Mouse (Mus musculus) midbrain, embryonic 11.5 days (tissue): ENCODE measurements around the gene Dlk1. TPM values are rescaled to one million over a fixed set of nuclear protein-coding genes. Genes with fewer than 3 reads are reported as not detected.

ENCODE experiments used
- ATAC-seq: fragments of 200-750 bp; cut with Nextera tagmentation; 2 replicates; pipeline ENCODE4 v1.8.0; 2017; ENCODE audit warnings: moderate TSS enrichment, moderate library complexity; ENCODE audit not compliant: low FRiP score
- DNase-seq: peaks from one replicate; pipeline ENCODE4 v3.0.0; 2015; ENCODE audit warnings: low spot score; ENCODE audit errors: missing footprints
- H3K27ac ChIP-seq: fragments of 300-500 bp; sonication (generic); 2 replicates; pipeline ENCODE4 v1.5.1; 2014; ENCODE audit warnings: low read depth, low read length
- H3K27me3 ChIP-seq: fragments of 300-500 bp; sonication (generic); 2 replicates; pipeline ENCODE4 v1.6.1; 2014; ENCODE audit warnings: mild to moderate bottlenecking, low read length, moderate library complexity, mixed read lengths; ENCODE audit not compliant: control insufficient read depth, insufficient read depth
- H3K36me3 ChIP-seq: fragments of 300-500 bp; sonication (generic); 2 replicates; pipeline ENCODE4 v1.6.1; 2014; ENCODE audit warnings: mild to moderate bottlenecking, low read length, moderate library complexity, mixed read lengths; ENCODE audit not compliant: control insufficient read depth, insufficient read depth
- H3K4me1 ChIP-seq: fragments of 300-500 bp; sonication (generic); 2 replicates; pipeline ENCODE4 v1.6.1; 2014; ENCODE audit warnings: low read length; ENCODE audit not compliant: control insufficient read depth, insufficient read depth
- H3K4me2 ChIP-seq: fragments of 300-500 bp; sonication (generic); 2 replicates; pipeline ENCODE4 v1.6.1; 2014; ENCODE audit warnings: mild to moderate bottlenecking, moderate library complexity
- H3K4me3 ChIP-seq: fragments of 300-500 bp; sonication (generic); 2 replicates; pipeline ENCODE4 v1.5.1; 2014; ENCODE audit warnings: low read depth, low read length
- H3K9ac ChIP-seq: fragments of 300-500 bp; sonication (generic); 2 replicates; pipeline ENCODE4 v1.6.1; 2014; ENCODE audit warnings: low read length
- H3K9me3 ChIP-seq: fragments of 300-500 bp; sonication (generic); 2 replicates; pipeline ENCODE4 v1.6.1; 2016; ENCODE audit warnings: low read length; ENCODE audit not compliant: control insufficient read depth
- WGBS: fragments of 180-500 bp; shearing (Covaris S2); extraction: QIAGEN DNeasy Blood & Tissue Kit; methylation state at CpG from one replicate; pipeline ENCODE4 v1.1.7; 2014; 5-methylcytosine and 5-hydroxymethylcytosine counted together
- polyA plus RNA-seq: library from polyadenylated mRNA; unstranded; fragments of >200 nt; fragmentation: Nextera tagmentation; extraction: Ambion mirVana; gene quantifications from 2 replicates; pipeline ENCODE4 v1.2.1, GENCODE M21; 2014

Gene Dlk1
- polyA plus RNA-seq, 1 experiment from 2014 or later: 75.1 TPM

DNA sequence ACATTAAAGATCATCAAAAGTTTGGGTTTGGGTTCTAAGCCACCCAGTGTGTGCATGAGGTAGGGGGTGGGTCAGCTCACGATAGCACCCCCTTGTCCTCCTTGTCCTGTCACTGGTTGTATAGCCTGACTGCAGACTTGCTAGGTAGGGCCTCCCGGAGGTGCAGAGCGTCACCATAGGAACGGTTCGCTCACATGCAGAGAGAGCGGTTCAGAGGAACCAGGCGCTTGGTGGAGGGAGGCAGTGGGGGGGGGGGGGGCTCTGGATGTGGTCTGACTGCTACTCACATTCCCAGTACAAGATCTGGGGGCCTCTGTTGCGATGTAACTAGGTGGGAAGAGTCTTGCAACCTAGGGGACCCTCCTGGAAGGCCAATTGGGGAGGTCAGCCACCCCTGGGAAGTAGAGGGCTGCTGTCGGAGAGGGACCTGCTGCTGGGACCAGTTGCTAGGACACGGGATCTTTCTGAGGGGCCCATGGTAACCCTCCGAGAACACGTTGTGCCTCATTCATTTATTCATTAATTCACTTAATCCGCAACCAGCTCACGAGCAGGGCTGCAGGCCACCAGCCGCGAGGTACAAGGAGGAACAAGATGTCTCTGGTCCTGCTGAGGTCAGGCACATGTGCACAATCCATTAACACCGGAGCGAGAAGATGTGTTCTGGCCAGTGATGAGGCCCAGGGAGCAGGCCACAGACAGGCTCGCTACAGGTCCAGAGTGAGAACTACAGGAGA lies 7.0 kb upstream of the Dlk1 start:
- Histone ChIP-seq H3K4me1 (peaks cover 51% of the 10 kb centered on the region), H3K4me2 (peak overlapping the region; percentile 33; the same call in 1 of the 2 replicates), H3K27ac (peak overlapping the region; percentile 81), H3K9ac (no peak overlapping the region), H3K36me3 (no peaks in the 10 kb centered on the region), H3K4me3 (no peak overlapping the region), H3K9me3 (no peaks in the 10 kb centered on the region), H3K27me3 (peaks cover 71% of the 10 kb centered on the region)
- DNase-seq (peak; percentile 97), ATAC-seq (peak; percentile 85)
- under 1% methylated on average over 19 of the region's 19 CpGs for WGBS

GRCm38 (mm10) chr12:109446236-109446941 lies 6.2 kb upstream of the Dlk1 start:
- Histone ChIP-seq H3K4me2 (peak overlapping the region; percentile 33; the same call in 1 of the 2 replicates), H3K4me3 (no peak overlapping the region), H3K9ac (no peak overlapping the region; the same call in 1 of the 2 replicates), H3K27ac (peak overlapping the region; percentile 81), H3K9me3 (no peaks in the 10 kb centered on the region), H3K4me1 (peaks cover 53% of the 10 kb centered on the region), H3K27me3 (peaks cover 71% of the 10 kb centered on the region), H3K36me3 (no peaks in the 10 kb centered on the region)
- WGBS: 4% methylated on average over 18 of the region's 18 CpGs
- ATAC-seq: no peak
- peak; percentile 90 for DNase-seq

DNA sequence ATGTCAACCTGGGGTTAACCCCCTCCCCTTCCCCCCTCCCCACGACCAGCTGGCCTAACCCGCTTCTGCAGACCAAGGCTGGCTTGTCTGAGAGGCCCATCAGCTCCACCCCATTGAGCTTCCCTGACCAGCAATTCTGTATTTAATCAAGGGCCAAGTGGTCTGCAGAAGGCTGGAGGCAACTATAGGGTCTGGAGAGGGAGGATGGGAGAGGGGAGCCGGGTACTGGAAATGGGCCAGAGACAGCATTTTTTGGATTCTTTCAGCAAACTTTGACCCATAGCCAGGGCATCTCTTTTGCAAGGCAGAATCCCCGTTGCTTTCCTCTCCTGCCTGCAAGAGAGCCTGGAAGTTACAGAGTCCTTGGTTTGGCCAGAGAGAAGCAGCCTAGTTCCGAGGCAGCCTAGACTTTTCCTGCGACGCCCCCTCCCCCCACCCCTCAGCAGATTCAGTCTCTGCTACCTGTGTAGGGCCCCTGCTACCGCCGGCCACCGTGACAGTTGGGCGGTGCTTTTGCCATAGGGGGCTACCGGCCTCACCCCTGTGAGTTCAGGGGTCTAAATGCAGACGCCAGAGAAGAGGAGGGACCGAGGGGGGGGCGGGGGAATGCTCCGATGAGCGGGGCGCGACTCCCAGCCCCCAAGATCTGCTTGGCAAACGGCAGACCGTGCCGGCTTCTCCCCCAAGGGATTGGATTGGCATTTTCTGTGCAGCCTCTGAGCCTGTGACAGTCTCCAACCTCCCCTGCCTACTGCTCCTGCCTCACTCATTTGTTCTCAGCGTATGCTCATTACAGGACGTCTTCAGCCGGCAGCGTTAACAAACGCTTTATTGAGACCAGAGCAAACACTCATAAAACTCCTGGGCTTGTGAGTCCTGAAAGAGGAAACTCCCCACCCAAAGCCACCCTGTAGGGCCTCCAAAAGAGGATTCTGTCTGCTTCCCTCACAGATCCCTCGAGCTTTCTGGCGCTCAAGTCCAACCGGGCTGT lies 2.9 kb upstream of the Dlk1 start:
- peaks cover 73% of the 10 kb centered on the region for H3K27me3 ChIP-seq
- H3K4me1 ChIP-seq: peaks cover 53% of the 10 kb centered on the region
- under 1% methylated on average over 28 of the region's 30 CpGs for WGBS
- peak; percentile 8; the same call in 1 of the 2 replicates for ATAC-seq
- H3K9me3 ChIP-seq: no peaks in the 10 kb centered on the region
- peak overlapping the region; percentile 20 for H3K27ac ChIP-seq
- peak overlapping the region; percentile 9; the same call in 1 of the 2 replicates for H3K4me3 ChIP-seq
- DNase-seq: peak; percentile 96
- no peaks in the 10 kb centered on the region for H3K36me3 ChIP-seq
- peak overlapping the region; percentile 4; the same call in 1 of the 2 replicates for H3K9ac ChIP-seq
- peak overlapping the region; percentile 42 for H3K4me2 ChIP-seq

DNA sequence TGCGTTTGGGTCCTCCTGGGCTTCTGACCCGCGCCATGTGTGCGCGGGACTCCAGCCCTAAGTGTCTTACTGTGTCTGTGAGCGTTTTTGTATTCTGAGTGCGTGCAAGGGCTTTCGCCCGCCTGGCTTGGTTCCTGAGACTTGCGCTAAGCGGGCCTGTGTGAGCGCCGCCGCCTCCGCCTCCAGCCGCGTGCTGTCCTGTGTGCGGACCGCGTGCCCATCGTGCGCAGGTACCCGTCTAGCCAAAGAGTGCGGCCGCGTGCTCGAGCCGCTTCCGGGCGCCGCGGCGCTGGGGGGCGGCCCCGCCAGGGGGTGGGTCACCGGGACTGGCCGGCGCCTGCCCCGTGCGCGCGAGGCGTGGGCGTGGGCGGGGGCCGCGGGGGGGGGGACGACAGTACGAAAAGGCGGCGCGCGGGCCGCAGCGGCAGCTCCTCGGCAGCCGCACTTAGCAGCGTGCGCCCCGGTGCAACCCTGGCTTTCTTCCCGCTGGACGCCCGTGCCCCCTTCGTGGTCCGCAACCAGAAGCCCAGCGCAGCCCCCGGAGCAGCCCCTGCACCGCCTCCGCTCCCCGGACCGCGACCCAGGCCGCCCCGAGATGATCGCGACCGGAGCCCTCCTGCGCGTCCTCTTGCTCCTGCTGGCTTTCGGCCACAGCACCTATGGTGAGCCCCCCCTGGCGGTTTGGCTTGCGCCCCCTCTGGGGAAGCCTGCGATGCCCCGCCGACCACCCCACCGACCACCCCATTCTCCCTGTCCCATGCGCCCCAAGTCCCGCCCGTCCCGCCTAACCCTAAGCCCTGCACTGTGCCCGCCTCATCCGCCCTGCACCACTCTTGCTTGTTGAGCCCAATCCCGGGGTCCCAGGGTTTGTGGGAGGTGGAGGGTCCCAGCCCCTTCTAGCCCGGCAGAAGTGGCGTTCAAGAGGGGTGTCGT lies 708 bp downstream of the Dlk1 start:
- H3K27ac ChIP-seq: no peak overlapping the region
- H3K4me3 ChIP-seq: peak overlapping the region; percentile 44
- WGBS: 1% methylated on average over 89 of the region's 96 CpGs
- H3K4me1 ChIP-seq: peaks cover 55% of the 10 kb centered on the region
- ATAC-seq (peak; percentile 54), DNase-seq (peak; percentile 92)
- H3K9ac ChIP-seq: peak overlapping the region; percentile 65
- H3K9me3 ChIP-seq: no peaks in the 10 kb centered on the region
- H3K36me3 ChIP-seq: no peaks in the 10 kb centered on the region
- peaks cover 89% of the 10 kb centered on the region for H3K27me3 ChIP-seq
- H3K4me2 ChIP-seq: peak overlapping the region; percentile 63

DNA sequence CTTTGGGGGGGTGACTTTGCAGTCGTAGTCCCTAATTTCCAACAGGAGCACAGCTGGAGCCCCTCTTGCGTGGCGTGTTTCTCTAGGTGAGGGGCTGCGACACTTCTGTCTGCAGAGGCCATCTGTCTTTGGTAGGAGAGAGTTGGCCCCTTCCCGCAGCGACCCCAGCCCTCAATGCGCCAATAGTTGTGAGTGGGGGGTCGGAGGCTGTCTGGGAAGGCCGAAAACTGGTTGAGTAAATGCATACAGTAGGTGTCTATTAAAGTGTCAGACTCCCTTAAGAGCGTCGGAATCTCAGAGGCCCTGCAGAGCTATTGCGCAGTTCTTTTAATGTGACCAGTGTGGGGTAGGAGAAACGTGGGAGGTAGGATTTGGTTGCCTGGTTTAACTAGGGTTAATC lies 1.5 kb downstream of the Dlk1 start:
- Histone ChIP-seq H3K4me2 (peak overlapping the region; percentile 63), H3K36me3 (no peaks in the 10 kb centered on the region), H3K27me3 (peaks cover 88% of the 10 kb centered on the region), H3K27ac (no peak overlapping the region), H3K4me3 (peak overlapping the region; percentile 44), H3K9ac (peak overlapping the region; percentile 65), H3K4me1 (peaks cover 59% of the 10 kb centered on the region), H3K9me3 (no peaks in the 10 kb centered on the region)
- 9% methylated on average over 13 of the region's 13 CpGs for WGBS
- ATAC-seq (no peak), DNase-seq (peak; percentile 90)

DNA sequence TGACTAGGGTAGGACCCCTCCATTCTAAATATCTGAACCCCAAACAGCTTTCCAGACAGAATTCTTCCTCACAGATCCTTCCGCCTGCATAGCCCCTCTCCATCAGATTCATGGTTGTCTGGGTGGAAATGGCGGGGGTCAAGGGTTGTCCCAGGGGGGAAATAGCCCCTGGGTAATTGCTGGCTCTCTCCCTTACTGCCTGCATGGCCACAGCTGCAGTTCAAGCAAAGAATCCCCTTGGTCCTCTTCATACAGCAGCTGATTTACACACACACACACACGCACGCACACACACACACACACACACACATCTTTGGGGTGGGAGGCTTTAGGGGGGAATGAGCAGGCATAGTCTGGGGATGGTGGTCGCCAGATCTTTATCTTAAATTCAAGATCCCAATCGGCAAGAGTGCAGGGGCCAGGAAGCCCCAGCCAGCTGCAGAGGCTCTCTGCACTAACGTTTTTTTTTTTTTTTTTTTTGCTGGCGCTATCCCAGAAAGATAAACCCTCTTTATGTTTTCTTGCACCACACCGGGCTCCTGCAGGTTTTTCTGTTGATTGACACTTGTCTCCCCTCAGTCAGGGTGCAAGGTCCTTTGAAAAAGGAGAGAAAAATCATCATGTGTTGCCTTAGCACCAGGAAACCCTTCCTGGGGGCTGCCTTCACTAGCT lies 4.0 kb downstream of the Dlk1 start:
- H3K4me1 ChIP-seq: peaks cover 51% of the 10 kb centered on the region
- DNase-seq (peak; percentile 88), ATAC-seq (no peak)
- 14% methylated on average over 9 of the region's 9 CpGs for WGBS
- H3K9me3 ChIP-seq: no peaks in the 10 kb centered on the region
- no peak overlapping the region; the same call in 1 of the 2 replicates for H3K27ac ChIP-seq
- H3K36me3 ChIP-seq: no peaks in the 10 kb centered on the region
- H3K4me2 ChIP-seq: peak overlapping the region; percentile 18; the same call in 1 of the 2 replicates
- peaks cover 88% of the 10 kb centered on the region for H3K27me3 ChIP-seq
- H3K4me3 ChIP-seq: no peak overlapping the region
- H3K9ac ChIP-seq: peak overlapping the region; percentile 26; the same call in 1 of the 2 replicates

DNA sequence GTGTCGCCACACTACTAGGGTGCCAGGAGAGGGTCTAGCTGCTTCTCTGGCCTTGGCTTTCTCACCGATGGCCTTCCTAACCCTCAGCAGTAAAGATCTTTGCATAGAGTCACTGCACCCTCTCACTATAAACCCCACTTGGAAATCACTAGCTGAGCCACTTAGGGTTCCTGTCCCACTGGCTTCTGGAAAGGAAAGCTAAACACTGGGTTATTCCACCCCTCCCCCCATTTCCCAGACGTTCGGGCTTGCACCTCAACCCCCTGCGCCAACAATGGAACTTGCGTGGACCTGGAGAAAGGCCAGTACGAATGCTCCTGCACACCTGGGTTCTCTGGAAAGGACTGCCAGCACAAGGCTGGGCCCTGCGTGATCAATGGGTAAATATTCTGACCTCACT lies 5.2 kb downstream of the Dlk1 start:
- no peak overlapping the region for H3K4me2 ChIP-seq

More for the DNA sequence above, 5.2 kb downstream of the Dlk1 start:
- no peak for ATAC-seq
- H3K4me3 ChIP-seq: no peak overlapping the region
- no peaks in the 10 kb centered on the region for H3K9me3 ChIP-seq
- H3K4me1 ChIP-seq: peaks cover 48% of the 10 kb centered on the region
- H3K9ac ChIP-seq: no peak overlapping the region
- WGBS: 21% methylated on average over 8 of the region's 8 CpGs
- DNase-seq: peak; percentile 90
- H3K27me3 ChIP-seq: peaks cover 77% of the 10 kb centered on the region
- no peak overlapping the region for H3K27ac ChIP-seq
- H3K36me3 ChIP-seq: no peaks in the 10 kb centered on the region
